Mouse (Mus musculus) midbrain, postnatal 0 days (tissue): ENCODE data around the gene E2f4. TPM values are rescaled to one million over a fixed set of nuclear protein-coding genes. Genes with fewer than 3 reads are reported as not detected.

Source experiments
- ATAC-seq: fragments of 200-750 bp; cut with Nextera tagmentation; 2 replicates; pipeline ENCODE4 v1.8.0; 2017; ENCODE audit warnings: moderate number of reproducible peaks, mild to moderate bottlenecking, moderate TSS enrichment, moderate library complexity; ENCODE audit not compliant: low FRiP score
- DNase-seq: peaks from one replicate; pipeline ENCODE4 v3.0.0-alpha.2; 2015; ENCODE audit warnings: low spot score
- H3K27ac ChIP-seq: fragments of 300-500 bp; sonication (generic); 2 replicates; pipeline ENCODE4 v1.5.1; 2014; ENCODE audit warnings: low read depth, mild to moderate bottlenecking, low read length, mixed read lengths
- H3K27me3 ChIP-seq: fragments of 300-500 bp; sonication (generic); 2 replicates; pipeline ENCODE4 v1.6.1; 2014; ENCODE audit warnings: low read length, control low read depth, mixed read lengths; ENCODE audit not compliant: insufficient read depth
- H3K36me3 ChIP-seq: fragments of 300-500 bp; sonication (generic); 2 replicates; pipeline ENCODE4 v1.6.1; 2014; ENCODE audit warnings: low read length, control low read depth, mixed read lengths; ENCODE audit not compliant: insufficient read depth
- H3K4me1 ChIP-seq: fragments of 300-500 bp; sonication (generic); 2 replicates; pipeline ENCODE4 v1.6.1; 2014; ENCODE audit warnings: mild to moderate bottlenecking, control low read depth, antibody characterized with exemption, low read length, mixed read lengths; ENCODE audit not compliant: insufficient read depth
- H3K4me2 ChIP-seq: fragments of 300-500 bp; sonication (generic); 2 replicates; pipeline ENCODE4 v1.6.1; 2014; ENCODE audit warnings: low read depth, mild to moderate bottlenecking, low read length, mixed read lengths; ENCODE audit not compliant: poor library complexity, severe bottlenecking
- H3K4me3 ChIP-seq: fragments of 300-500 bp; sonication (generic); 2 replicates; pipeline ENCODE4 v1.5.1; 2014; ENCODE audit warnings: low read depth, mild to moderate bottlenecking, low read length, moderate library complexity
- H3K9ac ChIP-seq: fragments of 300-500 bp; sonication (generic); replicated peaks from 2 replicates; pipeline ENCODE4 v1.6.1; 2014; ENCODE audit warnings: mild to moderate bottlenecking, low read length, moderate library complexity, mixed read lengths; ENCODE audit not compliant: poor library complexity, severe bottlenecking
- H3K9me3 ChIP-seq: fragments of 300-500 bp; sonication (generic); 2 replicates; pipeline ENCODE4 v1.6.1; 2016; ENCODE audit warnings: low read length, control low read depth
- CTCF ChIP-seq: IDR thresholded peaks from 2 replicates; pipeline ENCODE4 v1.5.1; 2016; ENCODE audit warnings: antibody characterized with exemption, mild to moderate bottlenecking
- WGBS: fragments of 180-500 bp; shearing (Covaris S2); extraction: QIAGEN DNeasy Blood & Tissue Kit; methylation state at CpG from one replicate; pipeline ENCODE4 v1.1.7; 2014; 5-methylcytosine and 5-hydroxymethylcytosine counted together
- polyA plus RNA-seq: library from polyadenylated mRNA; unstranded; fragments of >200 nt; fragmentation: Nextera tagmentation; extraction: Ambion mirVana; gene quantifications from 2 replicates; pipeline ENCODE4 v1.2.1, GENCODE M21; 2015
- total RNA-seq: library from RNA; depleted of rRNA; stranded (reverse); fragments of >200 nt; gene quantifications from 2 replicates; pipeline ENCODE4 v1.2.3, GENCODE M21; 2014

E2f4 gene
- total and polyA plus RNA-seq, 2 experiments from 2014 or later: 29.1 to 35.7 TPM

GRCm38 (mm10) chr8:105282239-105282638 lies 15.2 kb upstream of the E2f4 start:
- Histone ChIP-seq H3K36me3 (peaks cover 37% of the 10 kb centered on the region), H3K27ac (no peak overlapping the region)
- WGBS: 93% methylated on average over 4 of the region's 4 CpGs

GRCm38 (mm10) chr8:105283074-105283473 lies 14.4 kb upstream of the E2f4 start:
- Histone ChIP-seq H3K4me3 (no peak overlapping the region), H3K27ac (no peak overlapping the region), H3K36me3 (peaks cover 37% of the 10 kb centered on the region), H3K4me1 (peaks cover 11% of the 10 kb centered on the region), H3K9me3 (no peaks in the 10 kb centered on the region), H3K9ac (no peak overlapping the region), H3K27me3 (no peaks in the 10 kb centered on the region), H3K4me2 (no peak overlapping the region)
- DNase-seq: no peak
- ATAC-seq: no peak
- peak; percentile 67 for TF ChIP-seq CTCF
- WGBS: 32% methylated on average over 23 of the region's 23 CpGs

More at GRCm38 (mm10) chr8:105282239-105282638, 15.2 kb upstream of the E2f4 start:
- Histone ChIP-seq H3K4me3 (no peak overlapping the region), H3K27me3 (no peaks in the 10 kb centered on the region), H3K9me3 (no peaks in the 10 kb centered on the region), H3K4me2 (no peak overlapping the region), H3K4me1 (peaks cover 11% of the 10 kb centered on the region), H3K9ac (no peak overlapping the region)
- DNase-seq (no peak), ATAC-seq (no peak)
- no peak for TF ChIP-seq CTCF

GRCm38 (mm10) chr8:105285514-105285913 lies 11.9 kb upstream of the E2f4 start:
- peaks cover 13% of the 10 kb centered on the region for H3K4me1 ChIP-seq
- 51% methylated on average over 12 of the region's 12 CpGs for WGBS
- H3K9me3 ChIP-seq: no peaks in the 10 kb centered on the region
- no peak for ATAC-seq
- H3K4me3 ChIP-seq: no peak overlapping the region
- no peak for DNase-seq
- no peak overlapping the region for H3K27ac ChIP-seq
- H3K27me3 ChIP-seq: no peaks in the 10 kb centered on the region
- H3K36me3 ChIP-seq: peaks cover 28% of the 10 kb centered on the region
- TF ChIP-seq CTCF: no peak
- H3K9ac ChIP-seq: no peak overlapping the region
- no peak overlapping the region for H3K4me2 ChIP-seq

GRCm38 (mm10) chr8:105286907-105287306 lies 10.6 kb upstream of the E2f4 start:
- Histone ChIP-seq H3K4me3 (no peak overlapping the region), H3K4me2 (peak overlapping the region; percentile 50; the same call in 1 of the 2 replicates), H3K9me3 (no peaks in the 10 kb centered on the region), H3K4me1 (peaks cover 13% of the 10 kb centered on the region), H3K27me3 (no peaks in the 10 kb centered on the region), H3K36me3 (peaks cover 20% of the 10 kb centered on the region), H3K9ac (no peak overlapping the region), H3K27ac (no peak overlapping the region)
- ATAC-seq (no peak), DNase-seq (no peak)
- 0 out of 2 replicates have a peak, but pooled peaks have one; percentile 3 for TF ChIP-seq CTCF
- 87% methylated on average over 4 of the region's 4 CpGs for WGBS

GRCm38 (mm10) chr8:105288231-105288630 lies 9.2 kb upstream of the E2f4 start:
- H3K4me3 ChIP-seq: peak overlapping the region; percentile 50
- peak overlapping the region; percentile 75; the same call in 1 of the 2 replicates for H3K9ac ChIP-seq
- no peaks in the 10 kb centered on the region for H3K27me3 ChIP-seq
- WGBS: 77% methylated on average over 5 of the region's 5 CpGs
- TF ChIP-seq CTCF: peak; percentile 28
- no peak for DNase-seq
- peaks cover 7% of the 10 kb centered on the region; the same call in 1 of the 2 replicates for H3K36me3 ChIP-seq
- peaks cover 13% of the 10 kb centered on the region for H3K4me1 ChIP-seq
- ATAC-seq: no peak
- H3K4me2 ChIP-seq: peak overlapping the region; percentile 50
- peak overlapping the region; percentile 92 for H3K27ac ChIP-seq
- H3K9me3 ChIP-seq: no peaks in the 10 kb centered on the region

- Histone ChIP-seq H3K9ac (peak overlapping the region; percentile 75), H3K27me3 (no peaks in the 10 kb centered on the region), H3K4me2 (peak overlapping the region; percentile 50), H3K4me3 (peak overlapping the region; percentile 50), H3K27ac (peak overlapping the region; percentile 92), H3K36me3 (0 out of 2 replicates have a peak, but pooled peaks cover 4% of the 10 kb centered on the region), H3K4me1 (peaks cover 13% of the 10 kb centered on the region), H3K9me3 (no peaks in the 10 kb centered on the region)
- under 1% methylated on average over 53 of the region's 53 CpGs for WGBS
- peak; percentile 61 for TF ChIP-seq CTCF
- DNase-seq: peak; percentile 98
- peak; percentile 91 for ATAC-seq
These were observed 8.3 kb upstream of the E2f4 start for GRCm38 (mm10) chr8:105288958-105289732.
